Mouse (Mus musculus) testis, postnatal 14 days (tissue): ENCODE data around the gene Ralgps2.
A peak's percentile ranks its signal among the peaks of the same experiment; 100 is the strongest.

ENCODE experiments used
- DNase-seq: peaks from one replicate; pipeline ENCODE4 v3.0.0; 2021; ENCODE audit warnings: low spot score

The Ralgps2 gene

DNA sequence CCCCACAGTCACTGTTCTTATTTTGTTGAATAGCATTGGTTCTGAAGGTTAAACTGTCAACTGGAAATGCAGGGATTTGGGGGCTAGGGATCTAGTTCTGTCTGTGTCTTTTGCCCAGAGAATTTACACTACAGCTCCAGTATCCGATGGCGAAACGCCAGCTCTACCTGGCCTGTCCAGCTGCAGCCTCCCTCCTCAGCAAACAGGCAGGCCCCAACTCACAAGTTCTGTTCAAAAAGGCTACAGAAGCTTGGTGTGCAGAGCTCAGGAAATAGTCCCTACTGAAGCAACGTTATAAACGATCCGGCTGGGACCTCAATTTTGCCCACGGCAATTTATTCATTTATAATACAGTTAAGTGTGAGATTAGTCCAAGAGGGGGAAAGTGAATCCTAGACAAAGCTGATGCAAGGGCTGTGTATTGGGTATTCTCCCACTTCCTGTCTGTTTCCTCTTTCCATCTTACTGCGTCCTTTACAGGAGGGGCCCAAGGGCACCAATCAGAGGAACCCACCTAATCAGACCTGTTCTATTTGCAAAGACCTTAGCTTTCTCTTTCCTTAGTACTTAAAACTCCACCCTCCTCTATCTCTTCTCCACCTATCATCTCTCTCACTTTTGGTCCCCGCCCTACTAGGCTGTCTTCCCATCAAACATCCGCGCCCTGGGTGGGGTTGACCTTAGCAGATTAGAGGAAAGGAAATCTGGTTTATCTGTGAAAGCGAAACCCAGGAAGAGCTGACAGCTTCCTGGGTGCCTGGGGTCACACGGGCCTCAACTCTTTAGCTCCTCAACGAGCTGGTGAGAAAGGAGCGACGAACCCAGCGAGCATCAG is 16.7 kb upstream of the Ralgps2 start:
- no peak for DNase-seq

DNA sequence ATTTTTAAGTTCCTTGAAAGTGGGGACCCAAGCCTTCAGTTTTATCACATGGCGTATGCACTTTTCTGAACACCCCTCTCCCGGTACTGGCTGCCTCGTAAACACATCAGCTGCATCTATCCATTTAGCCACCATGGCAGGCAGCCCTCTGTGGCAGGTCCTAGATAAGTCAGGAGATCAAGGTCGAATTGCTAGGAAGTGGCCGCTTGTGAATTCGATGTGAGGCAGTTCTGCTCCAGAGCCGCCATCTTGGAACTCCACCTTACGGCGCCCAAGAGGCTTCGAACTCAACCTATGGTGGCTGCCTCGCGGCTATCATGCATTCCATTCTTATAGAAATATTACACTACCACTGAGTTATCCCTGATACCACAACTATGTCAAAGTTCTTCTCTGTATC is 14.8 kb upstream of the Ralgps2 start:
- DNase-seq, result peak; percentile 32

DNA sequence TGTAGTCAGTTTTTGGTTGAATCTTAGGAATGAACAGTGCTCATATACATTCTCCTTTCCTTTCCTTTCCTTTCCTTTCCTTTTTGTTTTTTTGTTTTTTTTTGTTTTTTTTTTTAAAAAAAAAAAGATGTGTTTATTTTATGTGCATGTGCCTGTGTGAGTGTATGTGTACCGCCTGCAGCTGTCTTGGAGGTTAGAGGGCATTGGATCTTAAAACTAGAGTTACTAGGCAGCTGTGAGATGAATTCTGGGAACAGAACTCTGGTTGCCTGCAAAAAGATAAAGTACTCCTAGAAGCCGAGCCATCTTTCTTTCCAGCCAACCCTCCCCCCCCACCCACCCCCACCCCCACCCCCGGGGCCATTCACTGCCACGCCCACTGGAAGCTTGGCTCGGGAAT is 10.9 kb upstream of the Ralgps2 start:
- DNase-seq, result no peak

DNA sequence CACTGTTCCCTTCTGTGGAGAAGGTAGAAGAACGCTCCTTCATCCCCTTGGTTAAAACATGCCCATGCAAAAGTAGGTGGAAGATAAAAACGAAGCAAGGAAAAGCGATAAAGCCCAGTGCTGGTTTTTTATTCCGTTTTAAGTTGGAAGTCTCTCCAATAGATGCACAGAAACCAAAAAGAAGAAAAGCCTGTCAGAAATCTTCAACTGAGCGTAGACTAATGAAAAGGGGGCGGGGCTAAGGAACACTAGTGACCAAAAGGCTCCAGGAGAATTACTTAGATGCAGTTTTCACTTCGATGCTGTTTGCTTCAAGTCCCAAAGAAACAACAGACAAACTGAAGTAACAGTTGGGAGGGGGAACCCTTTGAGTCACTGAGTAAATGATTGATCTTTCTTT is 1.2 kb upstream of the Ralgps2 start:
- no peak for DNase-seq

DNA sequence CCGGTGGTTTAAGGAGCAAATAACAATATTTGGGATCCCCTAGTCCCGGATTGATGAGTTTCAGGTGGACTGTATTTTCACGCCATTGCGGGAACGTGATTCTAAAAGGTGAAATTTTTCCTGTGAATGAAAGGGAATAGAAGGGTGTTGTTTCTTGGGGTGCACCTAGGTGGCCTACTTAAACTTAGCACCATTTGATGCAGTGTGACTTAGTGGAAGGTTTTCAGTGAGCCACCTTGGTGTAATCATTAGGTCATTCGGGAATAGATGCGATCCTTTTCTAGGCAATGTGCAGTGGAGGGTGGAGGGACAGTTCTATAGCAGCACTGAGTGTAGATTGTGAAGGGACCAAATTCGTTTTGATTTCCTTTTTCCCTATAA is 706 bp upstream of the Ralgps2 start:
- no peak for DNase-seq

DNA sequence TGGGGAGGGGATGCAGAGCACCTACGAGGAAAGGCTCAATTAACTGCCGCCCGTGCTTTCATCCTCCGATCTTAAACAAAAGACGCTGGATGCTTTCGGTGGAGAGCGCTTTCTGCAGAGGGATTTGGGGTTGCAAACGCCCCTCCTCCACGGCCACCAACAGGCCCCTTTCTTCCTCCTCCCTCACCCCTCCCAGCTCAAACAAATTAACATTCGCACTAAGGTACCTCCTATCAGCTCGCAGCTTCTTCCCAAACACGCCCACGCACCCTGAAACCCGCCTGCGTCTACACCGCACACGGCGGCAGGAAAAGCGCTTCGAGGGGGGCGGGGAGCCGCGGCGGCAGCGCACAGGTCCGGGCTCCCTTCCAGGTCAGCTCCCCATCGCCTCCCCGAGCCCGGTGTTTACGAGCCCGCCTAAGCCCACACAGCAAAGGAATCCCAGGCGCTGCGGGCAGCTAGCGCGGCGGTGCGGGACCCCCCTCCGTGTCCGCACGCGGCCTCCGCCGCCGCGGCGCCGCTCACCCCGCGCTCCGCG is 652 bp downstream of the Ralgps2 start:
- DNase-seq, result peak; percentile 85

DNA sequence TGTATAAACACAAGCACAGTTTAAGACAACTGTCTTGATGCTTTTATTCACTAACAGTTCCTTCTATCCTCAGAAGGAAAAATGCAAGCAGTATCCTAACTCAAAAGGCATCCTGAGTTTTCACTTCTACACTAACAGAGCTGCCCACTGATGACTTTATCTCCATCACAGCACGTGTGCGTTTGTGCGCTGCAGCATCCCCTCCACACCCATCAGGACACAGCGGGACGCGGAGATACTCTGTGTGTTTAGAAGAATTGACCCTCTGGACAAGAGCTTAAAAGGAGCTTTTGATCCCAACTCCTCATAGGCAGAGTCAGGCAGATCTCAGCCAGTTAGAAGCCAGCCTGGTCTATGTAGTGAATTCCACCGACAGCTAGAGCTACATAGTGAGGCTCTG is 2.0 kb downstream of the Ralgps2 start:
- DNase-seq, result no peak

DNA sequence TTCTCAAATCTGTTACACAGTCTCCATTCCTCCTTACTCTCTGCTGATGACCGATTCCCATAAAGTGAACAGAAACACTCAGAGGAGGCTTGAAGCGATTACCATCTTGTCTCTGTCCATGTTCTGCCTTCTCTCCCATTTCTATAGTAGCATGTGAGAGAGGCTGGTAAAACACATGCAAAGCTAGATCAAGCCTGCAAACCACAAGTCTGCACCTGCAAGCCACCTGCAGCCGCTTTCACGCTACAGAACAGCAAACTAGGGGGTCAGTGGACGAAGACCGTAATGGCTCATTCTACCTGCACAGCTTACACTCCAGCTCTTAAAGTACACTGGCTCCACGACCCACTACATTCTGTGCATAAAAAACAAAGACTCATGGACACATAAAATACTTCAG is 5.7 kb downstream of the Ralgps2 start:
- DNase-seq, result no peak

DNA sequence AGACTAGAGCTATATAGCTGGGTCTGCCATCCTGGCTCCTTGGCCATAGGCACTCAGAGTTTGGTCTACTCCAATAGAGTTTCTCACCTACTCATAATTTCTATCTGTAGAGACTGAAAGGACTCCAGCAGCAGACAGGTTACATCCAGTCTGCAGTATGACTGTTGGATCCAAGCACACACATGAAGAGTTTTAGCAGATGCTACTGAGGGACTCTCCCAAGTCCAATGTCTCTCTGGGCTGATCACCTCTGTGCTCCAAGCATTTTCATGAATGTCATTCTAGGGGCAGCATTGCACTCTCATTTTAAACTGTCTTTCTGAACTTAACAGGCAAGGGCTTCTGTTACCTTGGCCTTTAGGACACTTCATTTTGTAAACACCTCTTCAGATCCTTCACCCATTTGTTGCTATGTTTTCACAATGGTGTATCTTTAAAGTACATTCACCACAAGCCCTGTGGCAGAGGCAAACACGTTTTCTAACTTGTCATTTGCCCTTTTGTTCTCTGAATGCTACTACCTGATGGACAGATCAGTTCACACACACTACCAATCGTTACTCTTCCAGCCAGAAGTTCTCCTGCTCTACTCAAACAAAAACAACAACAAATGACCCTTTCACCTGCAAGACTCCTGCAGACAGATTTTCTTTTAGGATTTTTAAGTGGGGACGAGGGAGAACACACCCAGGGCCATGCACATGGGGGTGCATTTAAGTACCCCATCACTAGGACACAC is 7.2 kb downstream of the Ralgps2 start:
- DNase-seq, result no peak

DNA sequence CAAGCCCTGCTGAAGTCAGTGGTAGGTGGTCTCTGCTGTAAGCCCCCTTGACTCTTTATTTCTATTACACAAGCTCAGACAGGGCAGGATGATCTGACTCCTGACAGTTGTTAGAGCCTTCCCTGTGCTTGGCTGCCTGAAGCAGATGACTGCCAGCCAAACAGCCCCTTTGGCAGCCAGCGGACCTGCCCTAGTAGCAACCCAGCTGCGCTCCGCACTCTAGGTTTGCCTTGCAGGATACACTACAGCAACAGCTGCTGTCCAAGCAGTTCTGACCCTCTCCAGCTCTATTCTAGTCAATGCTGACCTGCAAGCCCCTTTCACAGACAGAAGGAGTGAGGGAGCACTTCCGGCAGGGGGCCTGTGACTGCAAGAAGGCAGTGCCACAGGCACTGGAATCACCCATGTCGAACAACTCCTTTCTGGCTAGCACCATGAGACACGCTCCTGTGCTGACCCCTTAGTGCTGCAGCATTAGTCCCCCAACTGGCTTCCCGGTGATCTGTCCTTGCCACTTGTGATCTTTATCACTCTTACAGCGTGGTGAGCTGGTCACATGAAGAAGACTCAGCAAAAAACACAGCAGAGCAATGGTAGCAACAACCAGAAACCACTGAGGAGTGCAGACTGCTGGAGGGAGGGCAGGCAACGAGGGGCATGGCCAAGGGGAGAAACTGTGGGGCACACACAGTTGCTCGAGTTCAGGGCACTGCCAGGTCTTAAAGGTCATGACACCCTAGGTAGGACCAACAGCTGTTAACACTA is 8.1 kb downstream of the Ralgps2 start:
- no peak for DNase-seq

DNA sequence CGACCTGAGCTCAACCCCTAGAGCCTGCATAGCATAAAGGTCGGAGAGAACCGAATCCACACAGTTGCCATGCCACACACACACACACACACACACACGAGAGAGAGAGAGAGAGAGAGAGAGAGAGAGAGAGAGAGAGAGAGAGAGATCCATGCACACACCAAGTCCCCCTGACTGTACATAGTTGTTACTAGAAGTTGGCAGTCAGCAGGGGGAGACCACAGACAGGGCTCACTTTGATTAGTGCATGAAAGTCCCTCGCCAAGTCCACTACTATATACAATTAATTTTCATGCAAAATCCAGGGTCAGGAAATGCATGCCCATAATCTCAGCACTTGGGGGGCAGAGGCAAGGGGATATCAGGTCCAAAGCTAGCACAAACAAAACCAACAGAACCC is 9.2 kb downstream of the Ralgps2 start:
- DNase-seq, result no peak

DNA sequence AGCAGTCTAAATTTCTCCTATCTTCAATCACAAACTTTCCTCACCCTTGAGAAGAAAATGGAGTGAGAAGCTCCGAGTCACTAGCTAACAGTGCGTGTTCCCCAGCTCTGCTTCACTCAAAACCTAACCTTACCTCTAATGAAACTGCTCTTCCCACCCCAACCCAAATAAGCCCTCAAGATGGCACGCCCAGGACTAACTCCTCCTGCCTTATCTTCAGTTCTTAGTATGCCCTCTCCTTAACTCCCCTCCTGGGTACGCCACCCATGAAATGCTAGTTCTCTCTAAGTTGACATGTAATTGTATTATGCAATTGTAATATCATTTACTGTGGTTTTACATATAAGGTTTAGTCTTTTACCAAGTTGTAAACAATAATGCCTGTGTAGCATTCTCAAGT is 11.2 kb downstream of the Ralgps2 start:
- DNase-seq, result no peak

DNA sequence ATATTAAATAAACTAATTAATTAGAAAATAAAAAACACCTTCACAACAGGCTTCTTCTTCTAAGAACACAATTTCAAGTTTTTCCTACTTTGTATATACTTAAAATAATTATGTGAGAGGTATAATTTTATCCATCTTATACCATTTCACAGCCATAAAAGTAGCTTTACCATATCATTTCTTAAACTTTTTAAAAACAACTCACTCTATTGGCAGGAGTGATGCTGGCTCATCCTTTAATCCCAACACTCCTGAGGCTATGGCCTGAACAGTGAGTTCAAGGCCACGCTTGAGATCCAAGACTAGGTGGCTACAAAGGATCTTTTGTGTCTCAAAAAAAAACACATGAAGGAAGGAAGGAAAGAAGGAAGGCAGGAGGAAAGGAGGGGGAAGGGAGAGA is 15.9 kb downstream of the Ralgps2 start:
- DNase-seq, result no peak

DNA sequence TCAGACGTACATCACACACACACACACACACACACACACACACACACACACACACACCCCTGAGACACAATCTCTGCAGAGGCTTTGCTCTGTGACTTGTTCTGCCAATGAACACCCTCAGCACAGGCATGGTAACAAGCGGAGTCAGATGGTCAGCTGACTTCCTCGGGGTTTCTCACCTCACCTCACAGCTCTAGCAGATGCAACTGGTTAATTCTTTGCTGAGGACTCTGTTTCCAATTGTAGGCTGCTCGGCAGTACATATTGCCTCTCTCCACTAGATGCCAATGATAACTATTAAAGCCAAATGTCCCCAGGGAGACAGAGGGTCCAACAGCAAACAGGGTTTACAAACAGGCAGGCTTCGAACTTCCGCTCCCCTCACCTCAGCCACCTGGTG is 16.5 kb downstream of the Ralgps2 start:
- DNase-seq, result no peak

DNA sequence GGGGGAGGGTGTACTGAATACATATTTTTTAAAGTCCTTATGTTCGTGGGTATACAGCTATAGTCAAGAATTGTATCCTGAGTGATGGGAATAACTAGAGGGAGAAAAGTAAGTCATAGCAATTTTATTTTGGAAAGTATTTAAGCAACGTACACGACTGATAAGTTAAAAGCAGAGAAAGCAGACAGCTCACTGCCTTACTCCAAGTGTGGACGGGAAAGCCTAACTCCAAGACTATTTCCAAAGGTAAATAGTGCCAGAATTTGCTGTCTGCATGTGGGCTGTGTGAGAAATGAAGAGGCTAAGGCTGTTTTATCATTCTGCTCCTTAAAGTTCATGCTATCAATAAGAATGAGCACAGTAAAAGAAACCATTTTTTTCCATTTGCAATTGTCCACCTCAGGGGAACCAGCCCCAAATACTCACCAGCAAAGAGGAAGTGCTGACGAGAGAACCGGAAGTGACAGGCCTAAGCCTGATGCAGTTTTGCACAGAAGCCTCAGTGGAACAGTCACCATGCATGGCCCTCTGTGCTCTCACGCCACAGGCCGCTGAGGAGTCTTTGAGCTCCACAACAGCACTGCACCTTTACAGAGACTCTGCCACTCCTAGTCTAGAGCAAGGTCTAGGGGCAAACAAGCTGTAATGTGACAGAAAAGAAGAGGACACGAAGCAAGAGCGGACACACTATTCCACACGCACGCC is 18.0 kb downstream of the Ralgps2 start:
- no peak for DNase-seq

DNA sequence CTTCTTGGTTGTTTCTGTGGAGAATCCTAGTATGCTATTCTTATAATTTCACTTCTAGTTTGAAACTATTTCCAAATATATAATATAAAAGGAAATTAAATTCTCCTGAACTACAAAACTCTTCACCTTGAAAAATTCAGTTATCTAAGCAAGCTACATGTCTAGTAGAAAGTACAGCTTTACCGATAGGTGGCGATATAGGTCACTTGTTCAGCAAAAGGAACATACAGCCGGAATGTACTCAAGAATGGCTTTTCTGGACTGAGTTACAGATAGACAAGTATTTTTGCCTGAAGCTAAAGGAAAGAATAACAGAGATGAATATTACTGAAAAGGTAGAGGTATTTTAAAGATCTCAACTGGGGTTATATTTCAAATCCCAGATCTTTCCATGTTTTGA is 22.0 kb downstream of the Ralgps2 start:
- DNase-seq, result peak; percentile 29

DNA sequence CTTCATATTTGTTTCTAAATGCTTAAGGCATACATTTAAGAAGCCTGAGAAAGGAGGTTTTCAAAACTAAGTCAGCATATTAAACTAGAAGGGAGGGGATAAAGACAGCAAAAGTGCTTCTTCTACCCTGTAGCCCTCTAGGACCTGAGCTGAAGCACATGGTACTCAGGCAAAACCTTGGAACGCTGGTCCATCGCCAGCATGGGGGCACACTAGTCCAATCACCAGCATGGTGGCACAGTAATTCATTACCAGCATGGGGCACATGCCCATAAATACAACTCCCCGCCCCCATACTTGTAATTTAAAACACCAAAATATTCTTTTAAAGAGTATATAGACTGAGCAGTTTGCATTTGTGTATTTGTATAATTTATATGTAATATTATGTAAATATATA is 23.1 kb downstream of the Ralgps2 start:
- DNase-seq, result no peak

DNA sequence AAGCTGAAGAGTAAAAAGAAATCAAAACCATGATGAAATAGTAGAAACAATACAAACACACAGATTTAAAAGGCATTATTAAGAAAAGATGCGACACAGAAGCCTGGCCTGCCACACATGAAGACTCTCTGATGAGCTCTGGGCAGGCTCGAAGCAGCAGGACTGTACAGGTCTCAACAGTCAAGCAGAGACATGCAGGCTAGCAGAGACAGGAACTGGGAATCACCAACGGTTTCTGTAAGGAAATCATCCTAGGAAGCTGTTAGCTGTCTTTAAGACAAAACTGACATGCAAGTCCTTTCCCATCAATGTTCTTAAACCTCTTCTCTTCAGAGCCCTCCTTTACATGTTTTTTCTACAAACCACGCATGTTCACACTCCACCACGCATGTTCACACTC is 24.5 kb downstream of the Ralgps2 start:
- DNase-seq, result no peak

DNA sequence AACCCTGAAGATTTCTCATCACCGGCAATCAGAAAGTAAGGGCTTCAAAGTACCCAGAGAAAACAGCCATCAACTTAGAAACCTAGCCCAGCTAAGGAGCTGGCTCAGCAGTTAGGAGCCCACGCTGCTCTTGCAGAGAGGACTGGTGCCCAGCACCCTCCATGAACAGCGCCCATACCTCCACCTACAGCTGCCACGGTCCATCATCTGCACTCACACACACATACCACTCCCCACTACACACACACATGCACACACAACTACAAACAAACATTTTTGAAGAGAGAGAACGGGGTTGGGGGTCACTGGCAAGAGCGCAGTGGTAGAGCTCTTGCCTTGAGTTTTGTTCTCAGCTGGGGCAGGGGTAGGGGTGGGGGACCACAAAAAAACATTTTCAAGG is 26.2 kb downstream of the Ralgps2 start:
- DNase-seq, result no peak

DNA sequence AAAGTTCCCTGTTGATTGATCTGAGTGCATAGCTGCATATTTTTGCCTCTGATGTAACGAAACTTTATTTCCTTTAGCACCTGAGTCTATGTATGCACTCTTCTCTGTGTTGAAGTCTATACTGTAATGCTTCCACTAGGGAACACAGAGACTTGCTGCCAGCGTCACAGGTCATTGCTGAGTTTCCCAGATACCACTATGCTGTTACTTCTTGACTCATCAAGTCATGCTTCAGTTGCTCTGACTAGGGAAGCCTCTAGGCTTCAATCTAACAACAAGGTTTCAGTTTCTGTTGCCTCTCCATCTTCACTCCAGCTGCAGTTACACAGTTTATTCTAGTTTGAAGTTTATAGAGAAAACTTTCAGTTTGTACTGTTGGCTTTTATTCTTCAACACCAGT is 28.5 kb downstream of the Ralgps2 start:
- no peak for DNase-seq

DNA sequence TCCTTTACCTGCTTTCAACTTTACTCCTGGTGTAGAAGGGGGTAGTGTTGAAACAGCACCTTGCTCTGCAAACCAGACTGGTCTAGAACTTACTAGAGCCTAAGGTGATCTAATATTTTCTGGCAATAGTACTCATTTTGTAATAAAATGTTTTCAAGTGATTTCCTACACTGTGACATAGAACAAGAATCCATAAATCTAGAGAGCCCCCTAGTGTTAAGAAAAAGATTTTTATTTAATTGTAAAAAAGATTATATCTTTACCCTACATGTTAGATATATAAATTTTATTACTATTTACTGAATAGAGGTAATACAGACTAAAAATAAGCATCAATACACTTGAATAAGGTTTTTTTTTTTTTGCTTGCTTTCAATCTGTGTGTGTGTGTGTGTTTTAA is 29.6 kb downstream of the Ralgps2 start:
- no peak for DNase-seq

DNA sequence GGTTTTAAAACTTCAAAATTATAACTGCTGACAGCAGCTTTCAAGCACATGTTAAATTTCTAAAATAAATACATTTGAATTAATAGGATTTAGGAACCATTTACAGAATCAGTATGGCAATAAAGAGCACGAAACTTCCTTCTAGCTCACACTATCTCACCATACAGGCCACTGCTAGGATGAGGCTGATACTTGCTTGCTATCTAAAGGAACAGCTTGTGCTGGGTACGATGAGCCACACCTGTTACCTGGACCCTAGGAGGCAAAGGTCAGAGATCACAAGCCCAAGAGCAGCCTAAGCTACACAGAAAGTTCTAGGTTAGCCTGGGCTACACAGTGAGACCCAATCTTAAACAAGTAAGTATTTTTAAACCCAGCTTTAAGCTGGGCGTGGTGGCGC is 30.2 kb downstream of the Ralgps2 start:
- no peak for DNase-seq
